Mouse (Mus musculus) bone marrow, adult 2 months (tissue): Measurements from ENCODE around the gene Ahcyl2. TPM values are rescaled to one million over a fixed set of nuclear protein-coding genes. Genes with fewer than 3 reads are reported as not detected.

Experiments used
- H3K27ac ChIP-seq: fragments of 200-500 bp; 2 replicates; pipeline ENCODE4 v1.5.1; 2012; ENCODE audit warnings: low read depth, mild to moderate bottlenecking, control low read depth, inconsistent platforms, low read length; ENCODE audit not compliant: control insufficient read depth, poor library complexity, insufficient read depth
- H3K4me1 ChIP-seq: fragments of 200-500 bp; 2 replicates; pipeline ENCODE4 v1.6.1; 2011; ENCODE audit warnings: low read length; ENCODE audit not compliant: control insufficient read depth, insufficient read depth
- H3K4me3 ChIP-seq: fragments of 200-500 bp; replicated peaks from 2 replicates; pipeline ENCODE3; 2011; ENCODE audit warnings: mild to moderate bottlenecking, low read depth, low read length, control low read depth; ENCODE audit not compliant: control insufficient read depth
- CTCF ChIP-seq: fragments of 200-500 bp; IDR thresholded peaks from 2 replicates; pipeline ENCODE4 v1.5.1; 2011; ENCODE audit warnings: low read length, control low read depth; ENCODE audit not compliant: control insufficient read depth, insufficient read depth
- POLR2A ChIP-seq: fragments of 200-500 bp; IDR thresholded peaks from 2 replicates; pipeline ENCODE4 v1.6.1; 2011; ENCODE audit warnings: low read depth, mild to moderate bottlenecking, control low read depth, low read length, borderline replicate concordance; ENCODE audit not compliant: control insufficient read depth
- WGBS: fragments of 180-500 bp; shearing (Covaris S2); methylation state at CpG from one replicate; pipeline ENCODE4 v1.1.7; 2018; 5-methylcytosine and 5-hydroxymethylcytosine counted together
- polyA plus RNA-seq: library from polyadenylated mRNA; stranded (reverse); fragments of >200 nt; gene quantifications from 2 replicates; pipeline ENCODE4 v1.2.4, GENCODE M21; 2011; ENCODE audit warnings: low replicate concordance; ENCODE audit not compliant: missing spikeins, insufficient read depth, insufficient read length

Ahcyl2 gene
- polyA plus RNA-seq, 1 experiment: 13.9 TPM

DNA sequence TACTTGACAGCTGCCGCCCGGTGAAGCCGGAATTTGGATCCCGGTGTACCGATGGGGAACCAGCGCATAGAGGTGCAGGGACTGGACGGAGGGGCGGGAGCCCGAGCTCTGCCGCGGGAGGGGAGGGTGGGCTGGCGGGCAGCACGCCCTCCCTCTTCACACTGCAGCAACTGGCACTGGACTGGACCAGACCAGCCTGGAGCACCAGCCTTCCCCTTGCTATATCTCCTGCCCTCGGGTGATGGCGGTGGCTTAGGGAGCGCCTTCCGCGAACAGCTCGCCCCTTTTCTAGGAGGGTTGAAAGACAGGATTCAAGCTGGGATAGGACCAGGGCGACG is 149.5 kb downstream of the Ahcyl2 start:
- Histone ChIP-seq H3K27ac (no peak overlapping the region; the same call in 1 of the 2 replicates), H3K4me3 (peak overlapping the region; percentile 70), H3K4me1 (no peaks in the 10 kb centered on the region)
- TF ChIP-seq CTCF (no peak), POLR2A (no peak)
- WGBS: 2% methylated on average over 21 of the region's 21 CpGs

DNA sequence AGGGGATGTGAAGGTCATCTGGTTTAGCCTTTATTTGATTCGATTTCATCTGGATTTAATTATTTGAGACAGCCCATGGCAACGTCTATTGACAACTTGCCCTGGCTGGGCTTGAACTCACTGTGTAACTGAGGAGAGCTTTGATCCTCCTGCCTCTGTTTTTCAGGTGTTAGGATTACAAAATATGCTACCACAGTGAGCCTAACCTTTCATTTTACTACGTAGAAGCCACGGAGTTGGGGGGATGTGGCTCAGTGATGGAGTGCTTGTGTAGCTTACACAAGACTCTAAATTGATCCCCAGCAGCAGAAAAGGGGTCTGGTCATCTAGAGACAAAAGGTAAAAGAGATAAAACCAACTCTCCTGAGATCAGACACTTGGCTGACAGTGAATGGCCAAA is 150.1 kb downstream of the Ahcyl2 start:
- TF ChIP-seq POLR2A: no peak
- TF ChIP-seq CTCF: no peak
- Histone ChIP-seq H3K4me1 (no peaks in the 10 kb centered on the region), H3K27ac (no peak overlapping the region), H3K4me3 (no peak overlapping the region)
- 46% methylated on average over 4 of the region's 4 CpGs for WGBS

DNA sequence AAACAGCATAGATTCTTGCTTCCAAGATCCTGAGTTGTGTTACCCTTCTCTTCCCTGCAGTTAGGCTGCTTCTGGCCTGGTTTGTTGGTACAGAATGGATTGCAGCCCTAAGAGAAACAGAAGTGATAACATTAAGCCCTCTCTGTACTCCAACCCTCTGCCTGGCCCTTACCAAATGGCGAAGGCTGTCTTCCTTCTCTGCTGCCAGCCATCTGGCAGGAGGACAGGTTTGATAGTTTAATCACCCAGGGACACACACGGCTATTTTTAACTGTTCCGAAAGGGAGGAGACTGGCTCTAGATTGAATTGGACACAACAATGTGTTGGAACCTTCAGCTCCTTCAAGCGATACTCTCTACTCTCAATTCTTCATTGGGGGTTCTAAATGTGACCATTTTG is 155.7 kb downstream of the Ahcyl2 start:
- WGBS: 67% methylated on average over 4 of the region's 4 CpGs
- TF ChIP-seq CTCF (no peak), POLR2A (no peak)

DNA sequence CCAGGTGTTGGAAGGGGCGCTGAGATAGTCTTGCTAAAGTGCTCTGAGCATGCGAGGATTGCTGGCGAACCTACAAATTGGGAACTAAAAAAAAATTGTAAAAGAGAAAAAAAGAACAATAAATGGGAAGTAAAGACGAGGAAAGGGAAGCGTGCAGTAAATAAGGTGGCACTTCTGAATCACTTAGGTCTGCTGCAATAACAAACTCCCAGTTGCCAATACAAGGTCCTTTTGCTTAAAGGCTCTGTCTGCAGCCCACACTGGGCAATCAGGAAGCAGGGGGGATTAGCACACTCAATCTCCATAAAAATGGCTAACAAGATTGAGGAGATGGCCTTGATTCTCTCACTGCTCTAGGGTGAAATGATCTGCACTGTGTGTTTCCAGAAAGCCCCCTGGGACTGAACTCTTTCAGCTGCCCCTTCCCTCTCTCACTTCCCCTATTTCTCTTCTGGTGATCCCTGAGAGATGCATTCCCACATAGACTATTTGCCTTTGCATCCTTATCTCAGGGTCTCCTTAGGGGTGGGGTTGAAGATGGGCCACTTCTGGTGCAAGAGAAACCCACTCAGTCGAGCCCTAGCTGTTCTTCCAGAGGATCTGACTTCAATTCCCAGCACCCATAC is 157.9 kb downstream of the Ahcyl2 start:
- Histone ChIP-seq H3K4me1 (no peaks in the 10 kb centered on the region), H3K4me3 (no peak overlapping the region), H3K27ac (no peak overlapping the region)
- TF ChIP-seq CTCF (no peak), POLR2A (no peak)
- WGBS: 29% methylated on average over 6 of the region's 6 CpGs

More for the DNA sequence above, 155.7 kb downstream of the Ahcyl2 start:
- no peak overlapping the region for H3K4me3 ChIP-seq
- no peak overlapping the region for H3K27ac ChIP-seq
- H3K4me1 ChIP-seq: no peaks in the 10 kb centered on the region

DNA sequence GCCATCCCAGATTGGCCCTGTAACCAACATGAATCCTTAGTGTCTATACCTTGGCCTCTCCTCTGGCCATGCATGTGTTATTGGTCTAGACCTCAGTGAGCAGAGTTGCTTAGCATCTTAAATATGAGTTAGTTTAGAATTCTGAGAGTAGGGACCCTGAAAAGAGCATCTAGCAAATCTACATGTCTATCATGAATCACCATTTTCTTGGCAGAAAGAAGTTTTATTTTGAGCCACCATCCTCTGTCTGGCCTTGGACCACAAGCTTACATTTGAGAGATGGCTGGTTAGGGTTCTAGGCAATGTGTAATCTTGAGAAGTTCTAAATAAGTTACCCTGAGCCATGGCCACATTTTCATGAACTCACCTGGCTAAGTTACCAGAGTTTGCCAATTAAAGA is 162.3 kb downstream of the Ahcyl2 start:
- no peaks in the 10 kb centered on the region for H3K4me1 ChIP-seq
- H3K27ac ChIP-seq: no peak overlapping the region
- H3K4me3 ChIP-seq: no peak overlapping the region
- TF ChIP-seq CTCF (no peak), POLR2A (no peak)

DNA sequence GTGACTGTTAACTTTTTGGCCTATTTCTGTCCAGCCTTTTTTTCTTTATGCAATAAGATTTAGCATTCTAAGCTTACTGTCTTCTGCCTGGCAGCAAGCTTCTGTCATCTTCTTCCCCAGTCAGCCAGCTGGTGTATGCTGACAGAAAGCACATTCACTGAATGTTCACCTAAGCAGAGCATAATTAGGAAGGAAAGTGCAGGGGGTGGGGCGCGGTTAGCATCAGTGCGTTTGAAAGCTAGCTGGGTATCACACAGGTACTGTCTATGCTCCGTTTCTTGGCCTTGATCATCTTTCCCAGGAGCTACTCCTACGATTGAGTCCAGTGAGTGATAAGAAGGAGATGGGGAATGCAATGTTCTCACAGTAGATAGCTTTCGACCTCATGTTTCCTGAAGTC is 162.9 kb downstream of the Ahcyl2 start:
- Histone ChIP-seq H3K27ac (no peak overlapping the region), H3K4me3 (no peak overlapping the region), H3K4me1 (no peaks in the 10 kb centered on the region)
- 84% methylated on average over 6 of the region's 6 CpGs for WGBS
- TF ChIP-seq POLR2A (no peak), CTCF (no peak)

DNA sequence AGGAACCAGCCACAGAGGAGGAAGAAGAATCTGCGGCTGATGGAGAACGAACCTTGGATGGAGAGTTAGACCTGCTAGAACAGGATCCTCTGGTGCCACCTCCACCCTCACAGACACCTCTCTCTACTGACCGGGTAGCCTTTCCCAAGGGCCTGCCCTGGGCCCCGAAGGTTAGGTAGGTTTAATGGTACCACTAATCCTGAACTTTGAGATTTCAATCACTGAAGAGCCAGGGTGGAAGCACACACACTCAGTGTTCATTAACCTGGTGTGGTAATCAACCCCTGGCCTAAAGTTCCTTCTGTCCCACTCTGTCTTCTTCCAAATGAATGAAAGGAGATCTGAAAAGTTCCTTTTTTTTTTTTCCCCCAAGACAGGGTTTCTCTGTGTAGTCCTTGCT is 163.4 kb downstream of the Ahcyl2 start:
- no peak overlapping the region for H3K4me3 ChIP-seq
- TF ChIP-seq POLR2A: no peak
- no peak for TF ChIP-seq CTCF
- H3K4me1 ChIP-seq: no peaks in the 10 kb centered on the region
- H3K27ac ChIP-seq: no peak overlapping the region
- WGBS: 79% methylated on average over 4 of the region's 4 CpGs

DNA sequence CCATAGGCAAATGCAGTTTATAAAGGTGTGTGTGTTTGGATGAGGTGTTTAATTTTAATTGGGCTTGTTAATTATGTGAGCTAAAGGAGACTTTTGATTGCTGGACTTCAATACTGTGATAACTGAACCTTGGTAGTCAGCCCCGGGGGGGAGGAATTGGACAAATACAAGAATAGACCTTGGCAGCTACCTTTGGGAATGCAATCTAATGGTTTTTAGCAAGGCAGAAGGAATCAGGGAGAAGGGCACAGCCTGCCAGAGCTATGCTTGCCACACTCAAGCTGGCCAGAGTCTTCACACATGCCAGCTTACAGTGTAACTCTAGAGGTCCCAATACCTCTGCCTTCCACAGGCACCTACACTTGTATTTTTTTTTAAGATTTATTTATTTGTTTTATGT is 167.9 kb downstream of the Ahcyl2 start:
- no peaks in the 10 kb centered on the region for H3K4me1 ChIP-seq
- TF ChIP-seq POLR2A (no peak), CTCF (no peak)
- WGBS: 91% methylated on average over 1 of the region's 1 CpGs
- H3K4me3 ChIP-seq: no peak overlapping the region
- no peak overlapping the region for H3K27ac ChIP-seq

DNA sequence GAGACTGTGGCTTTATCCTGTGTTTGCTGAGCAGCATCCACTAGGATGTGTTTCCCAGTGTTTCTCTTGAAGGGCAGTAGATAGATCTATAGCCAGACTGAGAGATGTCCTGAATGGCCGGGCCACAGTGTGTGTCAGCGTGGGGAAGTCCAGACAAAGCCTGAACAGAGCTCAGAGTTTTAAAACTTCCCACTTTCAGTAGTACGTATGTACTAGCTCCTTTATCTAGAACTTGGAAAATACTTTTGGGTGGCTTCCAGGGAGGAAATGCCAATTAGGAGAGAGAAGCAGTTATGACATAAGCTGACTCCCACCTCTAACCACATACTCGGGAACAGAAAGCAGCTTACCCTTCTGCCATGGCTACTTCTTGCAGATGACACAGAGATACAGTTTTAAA is 172.6 kb downstream of the Ahcyl2 start:
- Histone ChIP-seq H3K4me3 (no peak overlapping the region), H3K27ac (no peak overlapping the region), H3K4me1 (no peaks in the 10 kb centered on the region)
- no peak for TF ChIP-seq CTCF
- no peak for TF ChIP-seq POLR2A
- 44% methylated on average over 4 of the region's 4 CpGs for WGBS
